Mouse (Mus musculus): ENCODE data around the gene Il17re. TPM values are rescaled to one million over a fixed set of nuclear protein-coding genes. Genes with fewer than 3 reads are reported as not detected.

Gene Il17re
- polyA plus RNA-seq (2017; shearing (Covaris generic)) = 1.3 TPM

DNA sequence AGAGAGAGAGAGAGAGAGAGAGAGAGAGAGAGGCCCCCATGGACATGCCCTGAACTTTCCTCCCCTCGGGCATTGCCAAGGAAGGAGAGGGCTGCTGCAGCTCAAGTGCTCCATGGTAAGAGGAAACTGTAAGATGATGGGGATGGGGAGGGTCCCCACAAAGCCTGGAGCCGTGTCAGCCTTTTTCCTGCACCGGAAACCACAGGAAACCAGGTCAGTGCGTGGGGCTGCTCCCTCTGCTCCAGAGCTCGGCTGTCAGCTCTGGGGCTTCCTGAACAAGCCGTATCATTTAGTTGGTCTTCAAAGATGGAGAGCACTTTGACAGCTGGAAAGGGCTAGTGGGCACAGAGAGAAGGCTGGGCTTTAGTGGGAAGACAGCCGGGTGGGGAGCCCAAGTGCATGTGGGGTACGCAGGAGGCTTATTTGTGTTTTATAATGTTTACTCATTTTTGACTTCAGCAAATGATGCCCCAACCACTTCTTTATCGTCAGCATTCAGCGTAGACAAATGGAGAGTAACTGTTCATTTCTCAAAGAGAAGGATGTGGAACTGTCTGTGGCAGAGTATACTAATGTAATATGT, at the start of gene Il17re:
Il17re (plus strand) TSS at position 533 of the 583 bp plus-strand sequence.

DNA sequence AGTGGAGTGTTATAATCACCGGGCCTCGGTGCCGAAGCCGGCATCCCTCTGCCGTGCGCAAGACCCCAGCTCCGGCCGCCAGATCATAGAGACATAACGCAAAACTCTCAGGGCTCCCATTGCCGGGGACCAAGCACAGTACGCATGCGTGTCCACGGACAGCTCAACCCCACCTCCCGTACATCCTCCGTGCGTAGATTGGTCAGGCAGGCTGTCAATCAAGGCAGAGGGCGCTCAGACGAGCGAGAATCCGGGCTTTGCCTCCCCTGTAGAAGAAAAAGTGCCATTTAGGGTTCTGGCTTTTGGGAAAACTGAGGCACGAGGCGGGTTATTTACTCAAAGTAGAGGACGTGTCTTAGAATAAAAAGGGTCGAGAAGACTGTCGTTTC, 39.1 kb upstream of the Il17re start, which contains the start of gene Rpusd3:
Rpusd3 (minus strand) TSS at position 142 of the 389 bp plus-strand sequence.

DNA sequence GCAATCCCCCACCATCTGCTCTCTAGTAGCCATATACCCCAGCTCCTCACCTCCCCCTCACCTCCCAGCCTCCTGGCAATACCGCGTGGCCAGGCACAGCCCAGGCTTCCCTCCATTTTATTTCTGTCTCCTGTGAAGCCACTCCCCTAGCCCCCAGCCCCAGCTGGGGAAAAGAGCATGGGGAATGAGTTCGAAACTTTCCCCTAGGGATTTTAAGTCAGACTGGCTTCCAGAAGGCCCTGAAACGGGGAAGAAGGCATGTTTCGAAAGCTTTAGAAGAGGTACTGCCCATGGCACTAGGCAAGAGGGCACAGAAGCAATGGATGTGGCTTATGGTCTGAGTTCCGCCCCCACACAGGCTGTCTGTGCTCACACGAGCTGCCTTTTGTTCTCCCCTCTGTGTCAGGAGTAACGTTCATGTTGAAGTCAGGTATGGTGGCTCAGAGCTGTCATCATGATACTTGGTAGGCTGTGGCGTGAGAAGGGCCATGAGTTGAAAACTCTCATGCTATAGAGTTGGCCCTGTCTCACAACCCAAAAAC, 22.5 kb upstream of the Il17re start, which contains the start of gene Cidec:
Cidec (minus strand) TSS at position 97 of the 542 bp plus-strand sequence.

DNA sequence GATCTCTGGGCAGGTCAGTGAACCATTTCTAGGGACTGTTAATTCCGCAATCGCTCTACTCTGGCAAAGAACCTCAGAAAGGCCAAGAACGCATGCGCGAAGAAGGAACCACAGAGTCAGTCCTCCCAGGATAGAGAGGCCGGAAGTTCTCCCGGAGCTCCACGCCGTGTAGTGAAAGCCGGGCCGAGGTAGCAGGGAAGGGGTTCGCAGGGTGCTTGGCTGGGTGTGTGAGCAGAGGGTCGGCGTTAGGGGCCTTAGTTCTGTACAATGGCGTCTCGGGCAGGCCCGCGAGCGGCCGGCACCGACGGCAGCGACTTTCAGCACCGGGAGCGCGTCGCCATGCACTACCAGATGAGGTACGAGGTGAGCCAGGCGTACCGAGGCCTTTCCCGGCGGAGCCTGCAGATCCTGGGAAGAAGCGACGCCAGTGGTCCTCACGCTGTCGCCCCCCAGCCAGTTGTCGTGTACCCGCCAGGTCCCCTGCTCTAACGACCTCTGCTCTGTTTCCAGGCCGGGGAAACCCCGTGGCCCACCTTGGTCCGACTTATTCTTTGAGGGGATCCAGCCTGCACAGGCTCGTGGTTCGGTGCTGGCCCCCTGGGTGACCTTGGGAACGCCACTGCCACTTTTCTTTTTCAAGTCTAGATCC, 15.7 kb upstream of the Il17re start, which contains the start of gene Jagn1:
Jagn1 (plus strand) TSS at position 128 of the 649 bp plus-strand sequence.

DNA sequence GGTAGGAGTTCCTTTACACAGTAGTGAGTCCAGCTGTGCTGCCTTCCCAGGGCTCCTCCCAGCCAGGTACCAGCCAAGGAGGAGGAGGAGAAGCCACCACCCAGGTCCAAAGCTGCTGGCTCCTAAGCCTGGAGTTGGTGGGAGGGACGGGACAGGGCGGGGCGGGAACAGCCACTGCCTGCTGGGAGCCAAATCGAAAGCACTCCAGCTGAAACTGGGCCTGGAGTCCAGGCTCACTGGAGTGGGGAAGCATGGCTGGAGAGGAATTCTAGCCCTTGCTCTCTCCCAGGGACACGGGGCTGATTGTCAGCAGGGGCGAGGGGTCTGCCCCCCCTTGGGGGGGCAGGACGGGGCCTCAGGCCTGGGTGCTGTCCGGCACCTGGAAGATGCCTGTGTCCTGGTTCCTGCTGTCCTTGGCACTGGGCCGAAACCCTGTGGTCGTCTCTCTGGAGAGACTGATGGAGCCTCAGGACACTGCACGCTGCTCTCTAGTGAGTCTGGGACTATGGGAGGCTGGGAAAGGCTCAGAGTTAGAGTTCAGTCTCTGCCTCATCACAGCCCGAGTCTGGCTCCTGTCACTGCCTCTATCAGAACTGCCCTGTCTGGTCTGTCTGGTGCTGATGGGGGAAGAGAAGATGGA, 13.1 kb downstream of the Il17re start, which contains the start of gene Il17rc:
Il17rc (plus strand) TSS at position 131 of the 640 bp plus-strand sequence.

DNA sequence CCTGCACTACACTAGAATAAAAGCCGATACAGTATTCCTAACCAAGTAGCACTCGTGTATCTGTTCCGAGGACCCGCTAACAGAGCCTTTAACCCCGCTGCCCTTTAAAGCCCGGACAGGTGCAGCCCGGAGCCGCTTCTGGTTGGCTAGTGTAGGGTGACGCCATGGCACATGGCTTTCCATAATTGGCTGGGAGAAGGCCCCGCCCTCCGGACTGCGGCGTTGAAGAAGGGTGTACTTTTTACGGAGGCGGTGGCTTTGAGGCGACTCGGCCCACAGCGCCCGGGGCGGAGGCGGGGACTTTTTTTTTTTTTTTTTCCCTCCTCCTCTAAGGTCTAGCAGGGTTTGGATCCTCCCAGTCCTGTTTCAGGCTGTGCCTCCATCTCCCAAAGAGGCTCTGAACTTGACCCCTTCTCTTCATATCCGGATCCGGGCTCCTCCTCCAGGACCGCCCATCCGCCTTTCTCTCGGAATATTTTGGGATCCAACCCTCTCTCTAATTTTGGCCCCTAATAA, 24.9 kb downstream of the Il17re start, which contains the start of gene Creld1:
Creld1 (plus strand) TSS at position 198 of the 516 bp plus-strand sequence.

DNA sequence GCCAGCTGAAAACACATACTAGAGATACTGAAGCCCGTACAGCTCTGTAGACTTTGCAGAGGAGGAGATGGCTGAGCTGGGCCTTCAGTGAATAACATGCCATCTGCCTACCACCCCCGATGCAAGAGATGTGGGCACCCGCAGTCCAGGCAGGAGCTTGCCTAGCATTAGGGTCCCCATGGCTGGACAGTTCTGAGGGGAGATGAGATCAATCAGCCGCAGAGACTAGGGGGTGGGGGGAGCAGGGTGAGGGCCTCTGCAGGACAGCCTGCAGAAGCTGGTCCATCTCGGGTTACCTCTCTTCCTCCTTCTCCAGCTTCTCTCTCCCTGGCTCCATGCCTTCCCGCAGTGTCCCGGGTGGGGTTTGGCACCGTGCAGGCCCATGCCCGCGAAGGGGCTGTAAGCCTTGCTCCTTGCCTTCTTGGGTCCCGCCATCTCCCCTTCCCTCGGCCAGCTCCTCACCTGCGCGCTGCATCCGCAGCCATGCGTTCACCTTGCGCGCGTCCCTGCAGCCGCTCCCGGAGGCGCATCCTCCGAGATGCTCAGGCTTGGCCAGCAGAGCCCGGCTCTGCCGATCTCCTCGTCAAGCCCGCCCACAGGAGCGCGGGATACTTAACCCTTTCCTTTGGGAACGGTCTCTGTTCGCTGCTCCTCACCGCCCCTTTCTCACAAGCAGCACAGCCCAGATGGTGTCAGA, 43.3 kb downstream of the Il17re start, which contains the start of gene Prrt3:
Prrt3 (minus strand) TSS at position 544 of the 697 bp plus-strand sequence.

Other genes with a start within 250 kb of the Il17re start
- gene Mtmr14, start 220.6 kb upstream of the Il17re start, polyA plus RNA-seq (2017; shearing (Covaris generic)) = 71.1 TPM
- 0.32 TPM for gene Cpne9, start 176.2 kb upstream of the Il17re start, polyA plus RNA-seq (2017; shearing (Covaris generic))
- gene Brpf1, start 151.3 kb upstream of the Il17re start, polyA plus RNA-seq (2017; shearing (Covaris generic)) = 55.5 TPM
- gene Ogg1, start 131.5 kb upstream of the Il17re start, polyA plus RNA-seq (2017; shearing (Covaris generic)) = 3.8 TPM
- gene Camk1, start 114.5 kb upstream of the Il17re start, polyA plus RNA-seq (2017; shearing (Covaris generic)) = 0.37 TPM
- gene Tada3, start 80.6 kb upstream of the Il17re start, polyA plus RNA-seq (2017; shearing (Covaris generic)) = 21.3 TPM
- 386 TPM for gene Arpc4, start 80.4 kb upstream of the Il17re start, polyA plus RNA-seq (2017; shearing (Covaris generic))
- 10.7 TPM for gene Ttll3, start 69.2 kb upstream of the Il17re start, polyA plus RNA-seq (2017; shearing (Covaris generic))
- 11.3 TPM for gene Rpusd3, start 39.1 kb upstream of the Il17re start, polyA plus RNA-seq (2017; shearing (Covaris generic))
- gene Cidec, start 22.7 kb upstream of the Il17re start, polyA plus RNA-seq (2017; shearing (Covaris generic)) = not detected
- gene Jagn1, start 15.9 kb upstream of the Il17re start, polyA plus RNA-seq (2017; shearing (Covaris generic)) = 24.7 TPM
- 0.28 TPM for gene Il17rc, start 12.9 kb downstream of the Il17re start, polyA plus RNA-seq (2017; shearing (Covaris generic))
- 4.1 TPM for gene Creld1, start 24.8 kb downstream of the Il17re start, polyA plus RNA-seq (2017; shearing (Covaris generic))
- gene Prrt3, start 43.4 kb downstream of the Il17re start, polyA plus RNA-seq (2017; shearing (Covaris generic)) = not detected
- 93.5 TPM for gene Emc3, start 73.2 kb downstream of the Il17re start, polyA plus RNA-seq (2017; shearing (Covaris generic))
- 1.3 TPM for gene Fancd2, start 73.2 kb downstream of the Il17re start, polyA plus RNA-seq (2017; shearing (Covaris generic))
- not detected for gene Fancd2os, start 142.2 kb downstream of the Il17re start, polyA plus RNA-seq (2017; shearing (Covaris generic))
- 134 TPM for gene Brk1, start 146.3 kb downstream of the Il17re start, polyA plus RNA-seq (2017; shearing (Covaris generic))
- gene Vhl, start 165.5 kb downstream of the Il17re start, polyA plus RNA-seq (2017; shearing (Covaris generic)) = 26.7 TPM
- gene Irak2, start 180.0 kb downstream of the Il17re start, polyA plus RNA-seq (2017; shearing (Covaris generic)) = 170 TPM
- 24.6 TPM for gene Tatdn2, start 238.6 kb downstream of the Il17re start, polyA plus RNA-seq (2017; shearing (Covaris generic))

Measured in effector memory CD4-positive, alpha-beta T cell, adult 7 months (primary cell).